12 mouse cellular contexts compared by ENCODE assay signal in genomic region chr11:31717926-31718735, GRCm38 (mm10). TPM values are rescaled to one million over a fixed set of nuclear protein-coding genes. Genes with fewer than 3 reads are reported as not detected.
DNase-seq lines count a peak whose midpoint lies in the region; ATAC-seq and TF ChIP-seq lines count a peak whose summit lies in the region.
"Had no signal": no experiment of that assay in that cellular context is flagged by ENCODE, and none has a peak within 500 bp of the region (broad histone marks: within the 10 kb centered on the region; RNA-seq: fewer than 3 reads in every experiment).

No protein-coding gene starts in this region.

- TF ChIP-seq EP300 in heart, postnatal 0 days (IDR thresholded peaks at IDR 0.05; ENCODE audit: low read depth): no peak

- peak overlapping the region; percentile 27; the same call in 1 of the 2 replicates for H3K27ac ChIP-seq in kidney, adult 2 months (ENCODE audit: insufficient read depth, low read depth, low read length)
- H3K27ac ChIP-seq in kidney, embryonic 15.5 days: no peak overlapping the region
- peak overlapping the region; percentile 74 for H3K27ac ChIP-seq in heart, postnatal 0 days (ENCODE audit: low read depth)

- no peaks in the 10 kb centered on the region for H3K36me3 ChIP-seq in kidney, adult 2 months (ENCODE audit: control insufficient read depth, insufficient read depth, low read length)
- H3K36me3 ChIP-seq in kidney, embryonic 15.5 days: no peaks in the 10 kb centered on the region
- H3K36me3 ChIP-seq in heart, postnatal 0 days (replicated peaks; ENCODE audit: control insufficient read depth, insufficient read depth, low read length): no peaks in the 10 kb centered on the region

- 40% methylated on average over 4 of the region's 4 CpGs for WGBS in kidney, adult 2 months
- 55% methylated on average over 4 of the region's 4 CpGs for WGBS in kidney, embryonic 15.5 days
- whole genome bisulfite sequencing in heart, postnatal 0 days: 20% methylated on average over 4 of the region's 4 CpGs

- peak; percentile 76 for DNase-seq in kidney, adult 2 months
- peak; percentile 52 for DNase-seq in Muller cell, postnatal 12 days (ENCODE audit: inconsistent ontology term)
- peak; percentile 61 for DNase-seq in adrenal gland, postnatal 25 days
- DNase-seq in heart, postnatal 0 days (ENCODE audit: low spot score): peak; percentile 57
- DNase-seq in c-Kit-positive CD71-positive TER-119-positive erythroid progenitor cells, embryonic 14.5 days (ENCODE audit: low spot score): no peak
- DNase-seq in left cerebral cortex, postnatal 14 days (ENCODE audit: low spot score in 2 of 2): no peak
- DNase-seq: liver; thymus, postnatal 25 days had no signal

- H3K27me3 ChIP-seq in kidney, adult 2 months (replicated peaks; ENCODE audit: control insufficient read depth, insufficient read depth, low read length): no peaks in the 10 kb centered on the region
- H3K27me3 ChIP-seq in kidney, embryonic 15.5 days: no peaks in the 10 kb centered on the region
- no peaks in the 10 kb centered on the region for H3K27me3 ChIP-seq in heart, postnatal 0 days (ENCODE audit: control insufficient read depth, insufficient read depth, low read length)

- H3K4me3 ChIP-seq in kidney, adult 2 months (ENCODE audit: insufficient read depth, low read depth, low read length): no peak overlapping the region
- no peak overlapping the region for H3K4me3 ChIP-seq in kidney, embryonic 15.5 days (replicated peaks)
- H3K4me3 ChIP-seq in heart, postnatal 0 days (ENCODE audit: low read depth, low read length): no peak overlapping the region

- H3K4me2 ChIP-seq in kidney, embryonic 15.5 days: no peak overlapping the region
- H3K4me2 ChIP-seq in heart, postnatal 0 days (ENCODE audit: low read depth, low read length): no peak overlapping the region
- H3K4me2 ChIP-seq: midbrain, embryonic 11.5 days had no signal

- H3K4me1 ChIP-seq in kidney, adult 2 months (ENCODE audit: control insufficient read depth, insufficient read depth, low read length): peaks cover 28% of the 10 kb centered on the region
- H3K4me1 ChIP-seq in kidney, embryonic 15.5 days: peaks cover 11% of the 10 kb centered on the region
- peaks cover 24% of the 10 kb centered on the region for H3K4me1 ChIP-seq in heart, postnatal 0 days (ENCODE audit: control insufficient read depth, insufficient read depth)

- no peak for ATAC-seq in kidney, embryonic 15.5 days (replicated peaks; ENCODE audit: low FRiP score)
- peak; percentile 49; the same call in 1 of the 2 replicates for ATAC-seq in heart, postnatal 0 days (ENCODE audit: insufficient read depth, low read depth)
- ATAC-seq in CD4-positive, CD25-positive, alpha-beta regulatory T cell, adult 4 months: no peak
- ATAC-seq: intestine, embryonic 16.5 days had no signal

- H3K9me3 ChIP-seq in kidney, embryonic 15.5 days (replicated peaks): no peaks in the 10 kb centered on the region
- H3K9me3 ChIP-seq in heart, postnatal 0 days (replicated peaks; ENCODE audit: control insufficient read depth, low read length): no peaks in the 10 kb centered on the region

- intact Hi-C loops in left cerebral cortex, postnatal 14 days (cut with DNase I): no loop called here

- TF ChIP-seq CTCF in kidney, adult 2 months (conservative IDR thresholded peaks at IDR 0.05; ENCODE audit: insufficient read depth, insufficient read length, low read depth, low read length): no peak
- no peak for TF ChIP-seq CTCF in heart, postnatal 0 days (IDR thresholded peaks at IDR 0.05; ENCODE audit: low read depth)

- H3K9ac ChIP-seq in kidney, embryonic 15.5 days: no peak overlapping the region
- no peak overlapping the region for H3K9ac ChIP-seq in heart, postnatal 0 days (replicated peaks; ENCODE audit: low read depth, low read length)

- TF ChIP-seq POLR2A in kidney, adult 2 months (IDR thresholded peaks at IDR 0.05; ENCODE audit: low read depth, low read length): no peak

RNA-seq across cellular contexts. Expression of gene Bod1, which starts 46.4 kb away (rescaled TPM):
- 131 and 137 TPM in 2 replicates for polyA plus RNA-seq in kidney, adult 2 months (2012; rRNA removed)
- 84.9 and 86.8 TPM in 2 replicates for polyA plus RNA-seq in kidney, embryonic 15.5 days (2015; fragmentation: Nextera tagmentation; extraction: Ambion mirVana)
- total RNA-seq in adrenal gland, postnatal 25 days (2021): 50.3 and 55.4 TPM in 2 replicates
- 77.1 and 96.1 TPM in 2 replicates for total RNA-seq in heart, postnatal 0 days (2014; rRNA removed; ENCODE audit: low replicate concordance)
- 65.6 and 69.9 TPM in 2 replicates for polyA plus RNA-seq in heart, postnatal 0 days (2015; fragmentation: Nextera tagmentation; extraction: Ambion mirVana)
- polyA plus RNA-seq in CD4-positive, CD25-positive, alpha-beta regulatory T cell, adult 4 months (2017; shearing (Covaris generic)): 1 to 10 TPM; 7.6 to 8.2 TPM
- total RNA-seq in left cerebral cortex, postnatal 14 days (2021): 10 to 100 TPM; 87.2 to 90.5 TPM

Comparison
In these comparisons a context has a peak if more than half of its experiments do, and no peak if none do; other contexts are left out.
1. DNase-seq: peak in kidney, adult 2 months (single experiment), Muller cell, postnatal 12 days (single experiment), adrenal gland, postnatal 25 days (single experiment) and heart, postnatal 0 days (single experiment); none in c-Kit-positive CD71-positive TER-119-positive erythroid progenitor cells, embryonic 14.5 days (single experiment) and left cerebral cortex, postnatal 14 days (0 of 2).